In the genomic region with DNA sequence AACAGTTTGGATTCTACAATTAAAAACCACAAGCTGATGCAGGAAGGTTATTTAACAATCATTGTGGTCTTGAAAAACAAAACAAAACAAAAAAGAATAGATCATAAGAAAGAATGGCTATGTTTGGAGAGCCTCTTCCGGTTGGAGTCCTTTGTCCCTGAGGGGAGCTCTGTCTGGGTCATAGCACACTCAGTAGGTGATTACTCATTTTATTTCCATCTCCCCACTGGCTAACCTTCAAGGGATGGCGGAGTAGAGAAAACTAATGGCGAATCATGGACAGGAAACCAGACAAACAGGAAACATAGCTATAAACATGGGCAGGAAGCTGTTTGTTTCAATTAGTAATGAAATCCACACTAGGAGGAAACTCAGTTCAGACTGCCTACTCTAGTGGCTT, we compare ENCODE assay signal across 27 mouse cellular contexts.
DNase-seq lines count a peak whose midpoint lies in the region; ATAC-seq and TF ChIP-seq lines count a peak whose summit lies in the region.
"Had no signal": no experiment of that assay in that cellular context is flagged by ENCODE, and none has a peak within 500 bp of the region (broad histone marks: within the 10 kb centered on the region; RNA-seq: fewer than 3 reads in every experiment).

No protein-coding gene starts in this region.

- no peak overlapping the region for H3ac ChIP-seq in myocyte (ENCODE audit: control insufficient read depth, insufficient read length)

- H3K27ac ChIP-seq in kidney, embryonic 15.5 days = peak overlapping the region; percentile 18; the same call in 1 of the 2 replicates
- no peak overlapping the region for H3K27ac ChIP-seq in lung, embryonic 14.5 days (ENCODE audit: low read depth)
- H3K27ac ChIP-seq: embryonic facial prominence, embryonic 12.5 days; embryonic facial prominence, embryonic 15.5 days; gastrocnemius, adult 2 months; hindbrain, embryonic 12.5 days; hindbrain, embryonic 15.5 days had no signal

- H3K36me3 ChIP-seq in kidney, embryonic 15.5 days = no peaks in the 10 kb centered on the region
- no peaks in the 10 kb centered on the region for H3K36me3 ChIP-seq in lung, embryonic 14.5 days (ENCODE audit: insufficient read depth)
- no peaks in the 10 kb centered on the region for H3K36me3 ChIP-seq in myocyte (ENCODE audit: control insufficient read depth, insufficient read depth)
- H3K36me3 ChIP-seq: embryonic facial prominence, embryonic 12.5 days; embryonic facial prominence, embryonic 15.5 days; hindbrain, embryonic 12.5 days; hindbrain, embryonic 15.5 days had no signal

- no peaks in the 10 kb centered on the region for H3K79me2 ChIP-seq in myocyte (ENCODE audit: control insufficient read depth, insufficient read depth)

- TF ChIP-seq CTCF in lung, embryonic 14.5 days (IDR thresholded peaks at IDR 0.05; ENCODE audit: low read depth) = no peak

- no peak overlapping the region for H3K4me3 ChIP-seq in kidney, embryonic 15.5 days (replicated peaks)
- no peak overlapping the region for H3K4me3 ChIP-seq in lung, embryonic 14.5 days (ENCODE audit: low read depth, low read length)
- no peak overlapping the region for H3K4me3 ChIP-seq in myocyte
- H3K4me3 ChIP-seq: embryonic facial prominence, embryonic 12.5 days; embryonic facial prominence, embryonic 15.5 days; gastrocnemius, adult 2 months; hindbrain, embryonic 12.5 days; hindbrain, embryonic 15.5 days had no signal

- 56% methylated on average over 3 of the region's 3 CpGs for WGBS in kidney, embryonic 15.5 days
- 48% methylated on average over 3 of the region's 3 CpGs for WGBS in lung, embryonic 14.5 days

- no peaks in the 10 kb centered on the region for H3K9me3 ChIP-seq in kidney, embryonic 15.5 days (replicated peaks)
- no peaks in the 10 kb centered on the region for H3K9me3 ChIP-seq in lung, embryonic 14.5 days (ENCODE audit: low read depth, low read length)
- H3K9me3 ChIP-seq: embryonic facial prominence, embryonic 12.5 days; embryonic facial prominence, embryonic 15.5 days; hindbrain, embryonic 12.5 days; hindbrain, embryonic 15.5 days had no signal

- no peaks in the 10 kb centered on the region for H3K27me3 ChIP-seq in kidney, embryonic 15.5 days
- H3K27me3 ChIP-seq in lung, embryonic 14.5 days (ENCODE audit: insufficient read depth, low read length) = no peaks in the 10 kb centered on the region
- H3K27me3 ChIP-seq in myocyte (ENCODE audit: control insufficient read depth, insufficient read depth, insufficient read length) = no peaks in the 10 kb centered on the region
- H3K27me3 ChIP-seq: embryonic facial prominence, embryonic 12.5 days; embryonic facial prominence, embryonic 15.5 days; hindbrain, embryonic 12.5 days; hindbrain, embryonic 15.5 days had no signal

- no peak for DNase-seq in kidney, postnatal 36 days
- peak; percentile 45 for DNase-seq in lung, embryonic 14.5 days
- DNase-seq in lung, adult 18-20 months = no peak
- peak; percentile 2 for DNase-seq in lung, postnatal 10 days
- DNase-seq in lung, postnatal 14 days = no peak
- DNase-seq in urinary bladder, postnatal 4 days (ENCODE audit: low spot score in 2 of 2) = no peak
- DNase-seq: adrenal gland, adult 8-10 months; adrenal gland, postnatal 25 days; cerebellum, adult 11-12 months; cerebellum, adult 8-10 months; cerebellum, postnatal 10 days; cerebellum, postnatal 36 days; embryo, embryonic 11 days; forebrain, postnatal 0 days; gastrocnemius, adult 2 months; gastrocnemius, postnatal 14 days; heart, adult 11 months had no signal

- ATAC-seq in kidney, embryonic 15.5 days (replicated peaks; ENCODE audit: low FRiP score) = 0 out of 2 replicates have a peak, but pooled peaks have one; percentile 25
- peak; percentile 65 for ATAC-seq in lung, embryonic 14.5 days (ENCODE audit: insufficient read depth)
- ATAC-seq: activated CD4-positive, CD25-positive, alpha-beta regulatory T cell, adult 4 months; CD4-positive, CD25-positive, alpha-beta regulatory T cell, adult 4 months; forebrain, embryonic 14.5 days; forebrain, postnatal 0 days had no signal

- no peak overlapping the region for H3K9ac ChIP-seq in kidney, embryonic 15.5 days
- no peak overlapping the region for H3K9ac ChIP-seq in lung, embryonic 14.5 days
- H3K9ac ChIP-seq: embryonic facial prominence, embryonic 12.5 days; embryonic facial prominence, embryonic 15.5 days; forebrain, postnatal 0 days; hindbrain, embryonic 12.5 days; hindbrain, embryonic 15.5 days had no signal

- no peak overlapping the region for H3K4me2 ChIP-seq in kidney, embryonic 15.5 days
- no peak overlapping the region for H3K4me2 ChIP-seq in lung, embryonic 14.5 days
- H3K4me2 ChIP-seq in myocyte (ENCODE audit: low read depth) = peak overlapping the region; percentile 62
- H3K4me2 ChIP-seq: embryonic facial prominence, embryonic 12.5 days; embryonic facial prominence, embryonic 15.5 days; heart, embryonic 11.5 days; hindbrain, embryonic 12.5 days; hindbrain, embryonic 15.5 days had no signal

- H3K4me1 ChIP-seq in kidney, embryonic 15.5 days = no peaks in the 10 kb centered on the region
- H3K4me1 ChIP-seq in lung, embryonic 14.5 days (ENCODE audit: insufficient read depth) = no peaks in the 10 kb centered on the region
- H3K4me1 ChIP-seq: embryonic facial prominence, embryonic 15.5 days; hindbrain, embryonic 12.5 days; hindbrain, embryonic 15.5 days had no signal

- no peak for TF ChIP-seq POLR2A in myocyte (IDR thresholded peaks at IDR 0.05; ENCODE audit: insufficient read length, low read depth)

TF ChIP-seq in myocyte, 11 proteins besides CTCF, POLR2A, EP300 and RAD21:
- no peak for TF ChIP-seq MAX (IDR thresholded peaks at IDR 0.05; ENCODE audit: low read depth)
- TF ChIP-seq TCF12 (IDR thresholded peaks at IDR 0.05; ENCODE audit: insufficient read depth, poor library complexity, severe bottlenecking) = no peak
- TF ChIP-seq CEBPB (IDR thresholded peaks at IDR 0.05; ENCODE audit: insufficient read depth, poor library complexity, severe bottlenecking) = no peak
- no peak for TF ChIP-seq POLR2AphosphoS2 (IDR thresholded peaks at IDR 0.05; ENCODE audit: insufficient read length, low read depth)
- no peak for TF ChIP-seq USF1 (IDR thresholded peaks at IDR 0.05; ENCODE audit: low read depth)
- TF ChIP-seq MYOD1 (IDR thresholded peaks at IDR 0.05; ENCODE audit: control insufficient read depth in 1 of 3, insufficient read length in 2 of 3, low read depth in 2 of 3) = no peak
- TF ChIP-seq TCF3 (IDR thresholded peaks at IDR 0.05; ENCODE audit: insufficient read length, low read depth) = no peak
- TF ChIP-seq MYOG (IDR thresholded peaks at IDR 0.05; ENCODE audit: control insufficient read depth in 1 of 3, insufficient read depth in 1 of 3, insufficient read length in 2 of 3, low read depth in 2 of 3) = no peak
- TF ChIP-seq E2F4 (IDR thresholded peaks at IDR 0.05; ENCODE audit: insufficient read depth) = no peak
- TF ChIP-seq SRF (IDR thresholded peaks at IDR 0.05; ENCODE audit: control insufficient read depth, insufficient read length, low read depth) = no peak
- TF ChIP-seq REST (IDR thresholded peaks at IDR 0.05; ENCODE audit: insufficient read depth, insufficient read length) = no peak

Comparison
In these comparisons a context has a peak if more than half of its experiments do, and no peak if none do; other contexts are left out.
1. DNase-seq: peak in lung, embryonic 14.5 days (single experiment) and lung, postnatal 10 days (single experiment); none in kidney, postnatal 36 days (0 of 2), lung, adult 18-20 months (0 of 2), lung, postnatal 14 days (single experiment) and urinary bladder, postnatal 4 days (0 of 2).